Mouse (Mus musculus) G1E (cell line): ENCODE measurements around the gene Pkdcc.

Experiments used
- CTCF ChIP-seq: IDR thresholded peaks from 2 replicates; pipeline ENCODE4 v1.5.1; 2012; ENCODE audit warnings: low read depth, low read length, inconsistent platforms, mixed read lengths
- GATA2 ChIP-seq: IDR thresholded peaks from 2 replicates; pipeline ENCODE4 v1.6.1; 2012; ENCODE audit warnings: low read depth, low read length, inconsistent platforms, borderline replicate concordance

GRCm38 (mm10) chr17:83207296-83207695 is 7.8 kb upstream of the Pkdcc start:
- TF ChIP-seq CTCF: no peak
- no peak for TF ChIP-seq GATA2
